Mouse (Mus musculus): ENCODE data around the gene Ano6.

The Ano6 gene

DNA sequence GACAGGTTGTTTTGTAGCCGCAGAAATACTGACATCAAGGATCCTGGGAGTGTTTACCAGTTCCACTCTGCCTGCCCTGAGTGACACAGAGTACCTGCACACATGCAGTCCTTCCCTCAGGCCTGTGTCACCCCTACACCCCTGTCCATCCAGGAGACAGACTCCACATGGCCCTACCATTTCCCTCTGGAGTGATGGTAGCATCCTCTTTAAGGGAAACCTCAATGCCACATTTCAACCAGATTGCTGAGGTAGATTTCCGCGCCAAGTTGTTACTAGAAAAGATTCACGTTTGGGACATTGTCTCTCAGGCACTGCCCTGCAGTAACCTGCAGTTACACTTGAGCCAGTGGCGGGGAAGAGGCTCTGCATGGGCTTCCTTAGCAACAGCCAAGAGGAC lies 97.9 kb downstream of the Ano6 start:
- DNase-seq (ENCODE audit: low spot score), result no peak

DNA sequence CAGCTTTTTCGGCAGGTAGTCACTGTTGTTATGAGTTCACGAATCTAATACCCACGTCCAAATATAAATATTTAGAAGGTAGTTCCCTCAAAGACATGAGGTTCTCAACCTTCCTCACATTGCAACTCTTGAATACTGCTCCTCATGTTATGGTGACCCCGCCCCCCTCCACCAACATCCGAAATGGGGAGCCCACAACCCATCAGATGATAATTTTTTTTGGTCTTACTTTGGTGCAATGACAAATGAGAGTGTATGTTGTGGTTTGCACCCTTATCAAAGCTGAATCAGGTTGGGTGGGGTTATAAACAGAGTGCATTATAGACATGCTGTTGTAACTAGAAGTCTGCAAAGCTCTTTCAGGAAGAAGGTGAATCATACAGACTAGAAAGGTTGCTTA lies 99.7 kb downstream of the Ano6 start:
- DNase-seq (ENCODE audit: low spot score), result no peak

DNA sequence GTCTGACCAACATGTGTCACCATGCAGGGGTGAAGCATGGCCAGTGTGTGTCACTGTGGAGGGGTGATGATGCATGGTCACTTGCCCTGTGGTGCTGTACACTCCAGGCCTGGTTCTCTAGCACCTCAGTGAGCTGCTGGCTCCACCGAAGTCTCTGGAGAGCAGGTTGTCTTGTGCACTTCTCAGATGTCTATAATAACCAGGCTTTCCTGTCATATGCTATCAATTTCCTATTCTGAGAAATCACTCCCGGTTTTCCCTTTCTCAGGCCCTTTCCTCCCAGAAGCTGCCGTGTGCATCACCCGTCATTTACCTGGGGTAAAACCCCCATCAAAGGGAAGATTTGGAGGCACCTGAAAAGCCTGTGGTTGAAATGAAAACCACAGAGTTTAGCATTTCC lies 101.5 kb downstream of the Ano6 start:
- no peak for DNase-seq (ENCODE audit: low spot score)

DNA sequence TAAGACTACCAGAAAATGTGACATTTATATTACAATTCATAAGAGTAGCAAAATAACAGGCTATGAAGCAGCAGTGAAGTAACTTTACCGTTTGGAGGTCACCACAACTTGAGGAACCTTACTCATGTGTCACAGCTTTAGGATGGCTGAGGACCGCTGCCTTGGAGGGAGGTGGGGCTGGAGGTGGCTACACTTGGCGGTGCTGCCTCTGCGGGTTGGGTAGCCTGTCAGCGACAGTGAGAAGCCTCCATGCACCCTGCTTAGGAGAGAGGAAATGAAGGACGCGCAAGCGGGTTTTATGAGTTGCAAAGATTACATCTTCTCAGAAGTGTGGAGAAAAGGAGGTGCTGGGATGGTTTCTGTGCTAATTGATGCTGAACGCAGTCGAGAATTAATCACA lies 102.3 kb downstream of the Ano6 start:
- no peak for DNase-seq (ENCODE audit: low spot score)

DNA sequence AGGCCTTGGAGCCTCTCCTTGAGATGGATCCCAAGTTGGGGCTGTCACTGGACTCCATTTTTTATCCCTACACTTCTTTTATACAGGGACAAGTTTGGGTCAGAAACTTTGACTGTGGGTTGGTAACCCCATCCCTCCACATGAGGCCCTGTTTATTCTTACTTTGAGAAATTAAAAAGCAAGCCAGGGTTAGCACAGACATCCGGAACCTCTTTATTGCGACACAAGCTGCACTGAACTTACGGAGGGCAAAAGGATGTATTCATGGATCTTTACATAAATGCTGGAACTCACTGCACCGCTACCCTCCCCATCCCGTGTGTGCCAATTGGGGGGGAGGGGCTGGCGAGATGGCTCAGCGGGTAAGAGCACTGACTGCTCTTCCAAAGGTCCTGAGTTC lies 105.1 kb downstream of the Ano6 start:
- DNase-seq (ENCODE audit: low spot score), result no peak

DNA sequence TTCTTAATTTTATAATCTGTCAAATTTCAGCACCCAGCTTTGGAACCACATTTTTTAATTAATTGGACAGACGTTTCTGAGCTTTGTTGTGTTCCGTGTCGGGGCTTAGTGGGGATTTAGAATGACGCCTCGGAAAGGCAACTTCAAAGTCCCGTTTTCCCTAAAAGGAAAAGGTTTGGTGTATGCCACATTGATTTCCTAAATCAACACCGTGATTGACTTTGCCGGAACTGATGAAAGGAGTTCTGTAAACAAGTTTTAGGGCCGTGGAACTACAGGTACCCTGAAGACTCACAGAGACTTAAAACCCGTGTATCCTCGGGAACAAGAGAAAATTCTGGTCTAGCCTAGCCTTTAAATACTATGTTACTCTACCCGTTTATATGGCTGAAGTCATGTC lies 107.0 kb downstream of the Ano6 start:
- DNase-seq (ENCODE audit: low spot score), result no peak

DNA sequence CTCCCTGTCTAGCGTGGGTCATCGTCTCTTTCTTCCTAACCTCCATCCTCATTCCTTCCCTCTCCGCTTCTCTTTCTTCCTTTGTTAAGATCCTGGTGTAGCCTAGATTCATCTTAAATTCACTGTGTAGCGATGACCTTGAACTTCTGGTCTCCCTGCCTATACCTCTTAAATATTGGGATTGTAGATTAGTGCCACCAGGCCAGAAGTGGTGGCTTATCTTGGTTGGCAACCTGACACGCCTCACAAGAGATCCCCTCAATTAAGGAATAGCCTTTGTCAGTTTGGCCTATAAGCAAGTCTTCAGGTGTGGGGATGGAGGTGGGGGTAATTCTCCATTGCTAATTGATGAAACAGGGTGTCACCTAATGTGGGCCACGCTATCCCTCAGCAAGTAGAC lies 107.8 kb downstream of the Ano6 start:
- no peak for DNase-seq (ENCODE audit: low spot score)

DNA sequence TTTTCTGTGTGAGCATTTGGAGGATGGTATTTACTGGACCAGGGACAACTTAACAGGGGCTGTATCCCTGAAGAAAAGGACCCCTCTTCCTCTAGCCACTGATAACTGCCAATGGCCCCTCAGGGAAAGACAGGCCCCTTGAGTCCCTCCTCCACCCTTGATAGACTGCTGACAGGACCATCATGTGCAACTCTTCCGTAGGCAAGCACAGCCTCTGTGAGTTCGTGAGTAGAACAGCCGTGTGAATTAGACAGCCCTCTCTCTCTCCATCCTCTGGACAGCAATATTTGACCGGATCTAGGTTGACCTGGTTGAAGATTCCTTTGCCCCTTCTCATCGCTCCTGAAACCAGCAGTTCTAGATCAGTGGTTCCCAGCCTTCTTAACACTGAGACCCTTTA lies 111.8 kb downstream of the Ano6 start:
- no peak for DNase-seq (ENCODE audit: low spot score)

DNA sequence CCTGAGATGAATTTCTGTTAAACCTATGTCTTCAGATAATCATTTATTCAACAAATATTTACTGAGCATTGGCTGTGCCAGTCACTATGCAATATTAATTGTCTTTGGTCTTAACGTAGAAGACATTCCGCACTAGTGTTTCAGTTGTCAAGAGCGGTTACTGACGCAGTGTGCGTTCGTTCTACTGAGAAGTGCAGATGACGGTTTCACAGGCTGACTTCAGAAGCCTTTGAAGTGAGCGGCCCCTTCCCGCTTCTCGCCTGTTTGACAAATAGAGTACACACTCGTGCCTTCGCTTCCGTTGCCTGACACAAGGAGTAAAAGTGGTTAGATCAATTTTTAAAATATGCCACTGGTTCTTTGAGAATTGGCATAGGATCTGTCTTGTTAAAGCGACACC lies 113.6 kb downstream of the Ano6 start:
- no peak for DNase-seq (ENCODE audit: low spot score)

DNA sequence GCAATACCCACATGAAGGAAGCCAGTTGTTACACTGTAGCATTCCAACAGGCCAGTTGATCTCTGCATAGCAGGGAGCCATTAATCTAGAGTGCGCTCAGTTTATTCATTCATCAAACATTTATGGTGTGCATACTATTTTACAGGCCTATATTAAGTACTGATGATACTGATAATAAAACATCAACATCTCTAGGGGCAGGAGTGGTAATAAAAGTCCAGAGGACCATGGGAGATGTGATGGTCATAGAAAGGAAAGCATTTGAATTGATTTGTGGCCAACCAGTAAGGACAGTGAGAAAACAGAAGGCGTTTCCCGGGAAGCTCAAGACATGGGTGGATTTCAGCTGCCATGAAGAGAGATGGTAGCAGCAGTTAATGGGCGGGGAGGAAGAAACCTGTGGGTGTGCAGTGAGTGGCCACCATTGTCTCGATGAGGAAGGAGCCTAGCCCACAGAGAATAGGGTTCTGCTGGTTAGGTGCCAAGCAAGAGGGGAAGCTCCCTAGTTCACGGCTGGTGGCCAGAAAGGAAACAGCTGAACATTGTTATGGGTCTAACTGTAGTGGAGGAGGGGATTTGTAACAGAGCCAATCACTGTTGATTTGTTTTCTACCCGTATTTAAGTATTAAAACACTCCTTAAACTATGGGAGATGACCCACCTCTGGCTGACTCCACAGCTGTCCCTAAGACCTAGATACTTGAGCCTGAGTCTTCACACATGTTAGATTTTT lies 115.5 kb downstream of the Ano6 start:
- no peak for DNase-seq (ENCODE audit: low spot score)

DNA sequence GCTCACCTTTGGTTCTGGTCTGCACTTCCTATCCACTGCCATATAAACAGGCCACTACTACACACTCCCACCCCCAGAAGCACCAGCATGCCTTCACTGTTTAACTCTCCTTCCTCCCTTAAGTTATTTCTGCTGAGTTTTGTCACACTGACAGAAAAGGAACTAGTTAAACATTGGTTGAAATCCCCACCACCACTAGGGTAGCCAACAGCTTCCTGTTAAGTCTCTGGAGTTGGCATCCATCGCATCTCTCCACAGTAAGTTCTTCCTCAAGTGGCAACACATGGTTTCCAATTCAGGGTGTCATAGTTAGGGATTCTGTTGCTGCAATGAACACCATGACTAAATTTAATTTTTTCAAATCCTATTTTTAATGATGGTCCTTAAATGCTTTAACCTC lies 116.2 kb downstream of the Ano6 start:
- DNase-seq (ENCODE audit: low spot score), result no peak

DNA sequence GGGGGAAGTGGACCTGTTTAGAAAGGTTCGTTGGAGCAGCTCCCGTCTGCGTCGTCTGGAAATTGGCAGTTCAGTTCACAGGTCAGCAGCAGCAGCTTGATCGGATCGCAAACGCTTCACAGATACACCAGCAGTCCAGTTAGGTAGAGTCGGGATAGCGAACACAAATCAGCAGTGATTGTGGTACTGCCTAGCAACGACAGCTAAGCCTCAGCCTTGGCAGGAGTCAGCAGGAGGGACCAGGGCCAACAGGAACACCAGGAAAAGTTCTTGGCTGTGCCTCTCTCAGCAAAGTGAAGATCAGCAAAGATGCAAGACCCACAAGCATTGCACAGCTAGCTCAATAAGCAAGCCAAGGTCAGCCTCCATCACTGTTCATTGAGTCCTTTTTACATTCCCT lies 116.7 kb downstream of the Ano6 start:
- DNase-seq (ENCODE audit: low spot score), result no peak

DNA sequence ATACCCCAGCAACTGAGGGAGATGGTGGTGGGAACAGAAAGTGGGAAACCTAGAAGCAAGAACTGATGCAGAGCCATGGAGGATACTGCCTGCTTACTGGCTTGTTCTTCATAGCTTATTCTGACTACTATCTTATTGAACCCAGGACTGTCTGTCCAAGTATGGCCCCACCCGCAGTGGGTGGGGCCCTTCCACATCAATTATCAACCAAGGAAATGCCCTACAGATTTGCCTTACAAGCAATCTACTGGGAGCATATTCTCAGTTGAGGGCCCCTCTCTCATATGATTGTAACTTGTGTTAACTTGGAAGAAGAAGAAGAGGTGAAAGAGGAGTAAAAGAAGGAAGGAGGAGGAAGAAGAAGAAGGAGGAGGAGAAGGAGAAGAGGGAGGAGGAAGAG lies 117.3 kb downstream of the Ano6 start:
- DNase-seq (ENCODE audit: low spot score), result no peak

DNA sequence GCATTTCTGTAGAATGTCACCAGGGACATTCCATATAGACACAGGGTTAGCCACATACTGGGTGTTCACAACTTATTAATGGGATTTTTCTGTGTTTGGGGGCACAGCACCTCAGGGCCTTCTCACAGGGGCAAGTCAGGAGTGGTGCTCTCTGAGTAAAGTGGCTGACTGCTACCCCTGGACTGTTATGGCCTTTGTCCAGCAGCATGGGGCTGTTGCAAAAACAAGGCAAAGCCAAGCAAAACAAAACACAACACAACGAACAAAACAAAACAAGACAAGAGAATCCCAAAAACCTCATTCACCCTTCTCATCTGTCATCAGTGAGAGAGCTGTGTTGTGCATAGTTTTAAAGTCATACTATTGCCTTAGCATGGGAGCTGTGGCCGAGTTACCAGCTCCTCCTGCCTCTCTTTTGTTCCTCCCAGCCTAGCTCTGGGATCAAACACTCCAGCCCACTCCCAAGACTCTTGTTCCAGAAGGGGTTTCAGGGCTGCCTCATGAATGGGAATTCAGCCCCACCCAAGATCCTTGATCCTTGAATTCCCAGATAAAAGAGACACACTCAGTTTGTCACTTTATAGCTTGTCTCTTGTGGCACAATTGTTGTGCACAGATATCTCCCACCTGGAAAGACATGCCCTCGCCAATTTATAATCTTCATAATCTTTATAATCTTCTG lies 119.6 kb downstream of the Ano6 start:
- no peak for DNase-seq (ENCODE audit: low spot score)

DNA sequence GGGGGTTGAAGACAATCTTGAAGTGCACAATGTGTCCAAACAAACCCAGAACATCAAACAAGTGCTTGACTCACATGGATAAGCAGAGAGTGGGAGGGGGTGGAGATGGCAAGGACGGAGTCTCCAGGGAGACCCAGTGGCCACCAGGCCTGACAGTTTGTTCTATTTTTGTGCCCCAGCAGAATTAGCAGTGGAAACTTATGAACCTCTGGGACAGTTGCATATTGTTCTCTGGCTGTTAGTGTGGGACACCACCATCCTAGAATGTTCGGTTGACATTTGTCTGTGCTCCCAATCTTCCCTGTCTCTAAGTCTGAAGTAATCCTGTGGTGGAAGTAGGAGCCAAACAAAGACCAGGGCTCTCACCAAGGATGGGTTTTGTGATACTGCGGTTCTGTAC lies 124.3 kb downstream of the Ano6 start:
- no peak for DNase-seq (ENCODE audit: low spot score)

DNA sequence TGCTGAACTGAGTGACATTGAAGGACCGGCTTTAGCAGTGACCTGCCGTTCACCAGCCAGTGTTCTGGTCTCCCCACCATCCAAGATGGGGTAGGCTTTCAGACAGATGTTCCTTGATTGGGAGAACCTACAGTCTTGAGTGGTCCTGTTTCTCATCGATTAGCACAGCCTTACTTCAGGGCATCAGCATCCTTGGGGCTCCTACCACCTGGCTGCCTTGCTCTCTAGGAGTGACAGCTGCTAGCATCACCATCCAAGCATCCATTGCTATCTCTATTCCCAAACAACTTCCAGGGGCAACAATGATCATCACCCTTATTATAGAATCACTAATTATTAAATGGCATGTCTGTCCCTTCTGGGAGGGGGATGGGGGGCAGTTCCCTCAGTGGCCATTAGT lies 124.8 kb downstream of the Ano6 start:
- no peak for DNase-seq (ENCODE audit: low spot score)

DNA sequence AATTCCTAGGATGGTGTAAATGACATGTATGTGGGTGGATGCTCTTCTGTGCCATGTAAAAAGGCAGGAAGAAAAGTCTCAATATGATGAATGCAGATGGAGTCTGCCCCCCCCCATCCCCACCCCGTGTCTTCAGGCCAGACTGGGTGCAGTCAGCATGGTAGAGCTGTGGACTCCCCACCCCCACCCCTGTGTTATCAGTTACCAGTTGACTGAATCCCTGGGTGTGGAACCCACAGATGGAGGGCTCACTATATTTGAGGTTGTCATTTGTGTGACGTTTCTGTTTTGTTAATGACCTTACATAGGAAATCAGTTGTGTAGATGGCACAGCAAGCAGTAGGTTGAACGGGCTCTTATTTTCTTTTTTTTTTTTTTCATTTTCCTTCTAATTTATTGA lies 126.7 kb downstream of the Ano6 start:
- DNase-seq (ENCODE audit: low spot score), result no peak

DNA sequence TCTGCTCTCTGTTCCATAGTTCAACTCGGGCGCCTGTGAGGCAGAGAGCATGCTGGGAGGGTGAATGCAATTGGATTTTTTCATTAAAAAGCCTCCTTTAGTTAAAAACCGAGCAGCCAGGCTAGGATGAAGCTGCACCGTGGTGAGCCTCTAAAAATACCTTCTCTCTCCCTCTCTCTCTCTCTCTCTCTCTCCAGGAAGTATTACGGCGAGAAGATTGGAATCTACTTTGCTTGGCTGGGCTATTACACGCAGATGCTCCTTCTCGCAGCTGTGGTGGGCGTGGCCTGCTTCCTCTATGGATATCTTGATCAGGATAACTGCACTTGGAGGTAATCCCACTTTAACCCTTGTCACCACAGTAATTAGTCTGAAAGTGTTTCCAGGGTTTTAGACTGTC lies 129.4 kb downstream of the Ano6 start:
- DNase-seq (ENCODE audit: low spot score), result no peak

DNA sequence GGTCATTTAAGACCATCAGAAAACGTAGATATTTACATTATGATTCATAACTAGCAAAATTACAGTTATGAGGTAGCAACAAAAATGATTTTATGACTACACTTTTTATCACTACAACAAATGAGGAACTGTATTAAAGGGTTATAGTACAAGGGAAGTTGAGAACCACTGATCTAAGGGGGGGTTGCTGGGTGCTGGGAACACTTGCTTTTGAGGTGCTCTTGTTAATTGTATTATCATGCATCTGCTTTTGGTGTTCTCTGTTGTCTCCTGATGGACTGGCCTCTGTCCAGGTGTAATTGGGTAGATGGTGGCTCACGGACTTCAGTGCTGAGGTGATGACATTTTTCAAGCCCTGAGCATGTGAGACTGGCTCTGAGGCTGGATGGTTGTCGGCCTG lies 130.4 kb downstream of the Ano6 start:
- DNase-seq (ENCODE audit: low spot score), result no peak

DNA sequence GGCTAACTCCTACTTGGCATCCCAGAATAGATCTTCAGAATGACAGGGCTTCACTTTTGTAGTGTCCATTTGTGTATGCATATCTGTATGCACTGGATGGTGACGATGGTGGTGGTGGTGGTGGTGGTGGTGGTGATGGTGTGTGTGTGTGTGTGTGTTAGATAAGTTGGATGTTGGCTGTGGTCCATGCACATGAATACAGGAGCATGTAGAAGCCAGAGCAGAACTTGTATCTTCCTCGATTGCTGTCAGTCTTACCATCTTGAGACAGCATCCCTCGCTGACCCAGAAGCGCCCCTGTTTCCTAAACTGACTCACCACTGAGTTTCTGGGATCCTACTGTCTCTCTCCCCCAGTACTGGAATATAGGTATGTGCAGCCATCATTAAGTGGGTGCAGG lies 131.0 kb downstream of the Ano6 start:
- no peak for DNase-seq (ENCODE audit: low spot score)

DNA sequence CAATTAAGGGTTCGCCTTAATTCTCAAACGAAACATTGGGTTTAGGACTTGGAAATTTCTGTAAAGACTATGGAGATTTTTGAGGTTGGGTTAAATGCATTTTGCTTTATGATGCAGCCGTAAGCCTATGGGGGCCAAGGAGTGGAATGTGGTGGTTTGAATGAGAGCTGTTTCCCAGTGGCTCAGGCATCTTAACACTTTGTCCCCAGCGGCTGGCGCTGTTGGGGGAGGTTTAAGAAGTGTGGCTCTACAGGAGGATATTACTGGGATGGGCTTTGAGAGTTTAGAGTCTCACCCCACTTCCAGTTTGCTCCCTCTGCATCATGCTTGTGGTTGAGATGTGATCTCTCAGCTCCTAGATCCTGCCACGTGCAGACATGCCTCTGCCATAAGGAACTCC lies 131.9 kb downstream of the Ano6 start:
- no peak for DNase-seq (ENCODE audit: low spot score)

DNA sequence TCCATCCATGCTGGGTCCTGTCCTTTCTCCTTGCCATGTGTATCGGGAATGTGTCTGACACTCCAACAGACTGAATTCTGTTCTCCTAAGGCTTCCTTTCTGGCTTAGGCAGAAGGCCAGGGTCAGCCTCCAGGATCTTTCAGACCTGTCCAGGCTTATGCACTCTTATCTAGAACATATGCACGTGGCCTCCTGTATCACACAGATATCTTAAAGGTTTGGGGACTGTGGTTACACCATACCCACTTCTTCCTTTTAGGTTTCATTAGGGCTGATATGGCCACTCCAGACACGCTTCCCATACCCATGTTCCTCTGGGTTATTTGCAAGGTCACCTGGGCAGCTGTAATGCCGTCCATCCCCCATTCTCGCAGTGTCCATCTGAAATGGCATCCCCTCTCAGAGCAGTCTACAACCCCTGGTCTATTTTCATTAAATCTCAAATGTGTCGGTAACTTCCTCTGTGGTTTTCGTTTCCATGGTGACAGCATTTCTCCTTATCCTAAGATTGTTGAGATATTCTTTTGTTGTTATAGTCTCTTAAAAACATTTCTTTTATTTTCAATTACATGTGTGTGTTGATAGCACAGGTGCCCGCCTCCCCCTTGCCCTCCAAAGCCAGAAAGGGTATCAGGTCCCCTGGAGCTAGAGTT lies 134.8 kb downstream of the Ano6 start:
- DNase-seq (ENCODE audit: low spot score), result no peak

DNA sequence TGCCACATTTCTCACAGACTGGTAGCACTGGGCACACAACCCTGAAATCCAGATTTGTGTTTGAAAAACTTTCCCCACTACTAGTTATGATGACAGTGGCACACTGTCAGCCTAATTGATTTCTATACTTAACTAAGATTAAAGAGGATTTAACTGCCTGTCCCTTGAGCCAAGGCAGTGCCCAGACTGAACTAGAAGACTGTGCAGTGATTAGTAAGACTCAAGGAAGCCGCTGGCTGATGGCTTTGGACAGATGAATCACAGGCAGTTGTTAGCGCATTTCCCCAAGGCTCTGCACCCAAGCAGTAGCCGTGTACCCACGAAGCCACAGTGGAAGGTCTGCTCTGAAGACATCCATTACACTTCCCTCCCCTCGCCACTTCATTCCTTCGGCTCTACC lies 138.4 kb downstream of the Ano6 start:
- DNase-seq (ENCODE audit: low spot score), result no peak

Data from embryo, embryonic 10.5 days (tissue).